Mouse (Mus musculus): ENCODE measurements around the gene Tomm20. TPM values are rescaled to one million over a fixed set of nuclear protein-coding genes. Genes with fewer than 3 reads are reported as not detected.
A peak's percentile ranks its signal among the peaks of the same experiment; 100 is the strongest.

Gene Tomm20
- total and polyA plus RNA-seq, 3 experiments = 133 to 1,504 (median 432) TPM

DNA sequence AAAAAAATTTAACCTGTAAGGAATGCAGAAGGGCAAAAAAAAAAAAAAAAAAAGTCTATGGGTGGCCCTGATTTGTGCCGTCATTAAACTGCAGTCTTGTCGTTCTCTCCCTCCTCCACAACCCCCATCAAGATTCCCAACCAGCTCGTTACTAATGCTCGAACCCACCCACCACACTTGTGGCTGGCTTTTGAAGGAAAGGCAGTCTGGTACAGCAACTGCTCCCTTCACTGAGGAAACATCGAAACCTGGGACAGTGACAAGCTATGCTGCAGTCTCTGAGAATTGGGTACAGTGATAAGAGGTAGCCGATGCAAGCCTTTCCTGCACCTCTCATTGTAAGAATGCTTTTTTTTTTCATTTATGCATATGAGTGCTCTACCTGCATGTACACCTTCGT lies 800 bp upstream of the Tomm20 start:
- no peak for DNase-seq (ENCODE audit: low spot score)
- H3K9me3 ChIP-seq (replicated peaks) = no peaks in the 10 kb centered on the region
- no peak overlapping the region; the same call in 1 of the 2 replicates for H3K4me3 ChIP-seq (ENCODE audit: low read depth, low read length)
- no peaks in the 10 kb centered on the region for H3K27me3 ChIP-seq (ENCODE audit: insufficient read depth, low read length)
- peaks cover 31% of the 10 kb centered on the region for H3K4me1 ChIP-seq (ENCODE audit: insufficient read depth, low read depth, low read length)
- ATAC-seq (ENCODE audit: extremely low read depth, insufficient number of reproducible peaks, low FRiP score, poor library complexity, severe bottlenecking) = no peak
- TF ChIP-seq GATA1 (IDR thresholded peaks at IDR 0.05; ENCODE audit: borderline replicate concordance, low read length) (no peak), GATA2 (IDR thresholded peaks at IDR 0.05; ENCODE audit: borderline replicate concordance, low read depth, low read length) (no peak)
- H3K36me3 ChIP-seq (replicated peaks) = peaks cover 72% of the 10 kb centered on the region

- H3K36me3 ChIP-seq (replicated peaks) = peaks cover 68% of the 10 kb centered on the region
- TF ChIP-seq TAL1 (conservative IDR thresholded peaks at IDR 0.05; ENCODE audit: low read depth, low read length) (no peak), GATA2 (IDR thresholded peaks at IDR 0.05; ENCODE audit: borderline replicate concordance, low read depth, low read length) (no peak), GATA1 (IDR thresholded peaks at IDR 0.05; ENCODE audit: borderline replicate concordance, low read length) (no peak), POLR2AphosphoS5 (IDR thresholded peaks at IDR 0.05; ENCODE audit: insufficient replicate concordance, low read depth, low read length) (no peak), CTCF (IDR thresholded peaks at IDR 0.05; ENCODE audit: low read depth, low read length) (no peak)
These were observed 608 bp downstream of the Tomm20 start for GRCm38 (mm10) chr8:126944781-126945691.

DNA sequence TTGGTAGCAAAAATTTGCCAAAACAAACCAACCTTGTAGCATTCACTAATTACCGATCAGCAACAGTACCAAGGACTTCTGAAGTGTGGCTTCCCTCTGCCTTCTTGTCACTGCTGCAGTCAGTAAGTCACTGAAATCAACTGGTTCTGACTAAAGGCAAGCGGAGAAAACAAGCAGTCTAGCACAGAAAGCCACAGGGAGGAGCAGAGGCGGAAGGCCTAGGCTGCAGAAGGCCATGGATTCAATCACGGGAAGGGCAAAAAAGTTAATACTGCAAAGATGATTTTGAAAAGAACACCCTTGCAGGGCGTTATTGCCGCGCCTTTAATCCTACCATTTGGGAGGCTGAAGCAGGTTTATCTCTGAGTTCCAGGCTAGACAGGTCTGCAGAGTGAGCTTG lies 2.1 kb downstream of the Tomm20 start:
- peaks cover 66% of the 10 kb centered on the region for H3K36me3 ChIP-seq (replicated peaks)
- H3K4me1 ChIP-seq (ENCODE audit: insufficient read depth, low read depth, low read length) = peaks cover 47% of the 10 kb centered on the region
- H3K9me3 ChIP-seq (replicated peaks) = no peaks in the 10 kb centered on the region
- ATAC-seq (ENCODE audit: extremely low read depth, insufficient number of reproducible peaks, low FRiP score, poor library complexity, severe bottlenecking) (no peak), DNase-seq (ENCODE audit: low spot score) (no peak)
- TF ChIP-seq POLR2AphosphoS5 (IDR thresholded peaks at IDR 0.05; ENCODE audit: insufficient replicate concordance, low read depth, low read length) = no peak
- no peak for TF ChIP-seq GATA2 (IDR thresholded peaks at IDR 0.05; ENCODE audit: borderline replicate concordance, low read depth, low read length)
- TF ChIP-seq TAL1 (conservative IDR thresholded peaks at IDR 0.05; ENCODE audit: low read depth, low read length) = no peak
- peak overlapping the region; percentile 92 for H3K4me3 ChIP-seq (ENCODE audit: low read depth, low read length)
- no peaks in the 10 kb centered on the region for H3K27me3 ChIP-seq (ENCODE audit: insufficient read depth, low read length)

More at GRCm38 (mm10) chr8:126944781-126945691, 608 bp downstream of the Tomm20 start:
- DNase-seq (ENCODE audit: low spot score) (peak; percentile 58), ATAC-seq (ENCODE audit: extremely low read depth, insufficient number of reproducible peaks, low FRiP score, poor library complexity, severe bottlenecking) (no peak)
- Histone ChIP-seq H3K4me1 (ENCODE audit: insufficient read depth, low read depth, low read length) (peaks cover 42% of the 10 kb centered on the region), H3K27me3 (ENCODE audit: insufficient read depth, low read length) (no peaks in the 10 kb centered on the region), H3K4me3 (ENCODE audit: low read depth, low read length) (peak overlapping the region; percentile 92), H3K9me3 (replicated peaks) (no peaks in the 10 kb centered on the region)

DNA sequence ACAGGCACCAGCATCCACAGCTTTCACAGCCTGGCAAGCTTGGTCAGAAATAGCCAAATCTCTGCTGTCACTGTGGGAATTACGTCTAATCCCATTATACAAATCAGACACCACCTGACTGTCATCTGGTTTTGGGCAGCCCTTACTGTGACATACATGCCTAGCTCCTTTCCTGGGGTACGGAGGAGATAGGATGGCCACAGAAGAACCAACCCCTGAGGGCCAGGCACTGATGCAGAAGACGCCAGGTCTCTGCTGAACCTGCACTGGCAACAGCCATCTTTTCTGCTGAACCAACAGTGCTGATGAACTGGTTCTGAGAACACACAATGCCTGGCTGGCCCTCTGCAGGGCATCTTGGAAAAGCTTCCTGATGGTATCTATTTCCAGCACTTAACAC lies 8.3 kb downstream of the Tomm20 start:
- peaks cover 88% of the 10 kb centered on the region for H3K36me3 ChIP-seq (replicated peaks)
- DNase-seq (ENCODE audit: low spot score) (no peak), ATAC-seq (ENCODE audit: extremely low read depth, insufficient number of reproducible peaks, low FRiP score, poor library complexity, severe bottlenecking) (no peak)
- H3K9me3 ChIP-seq (replicated peaks) = no peaks in the 10 kb centered on the region
- TF ChIP-seq TAL1 (conservative IDR thresholded peaks at IDR 0.05; ENCODE audit: low read depth, low read length) (no peak), POLR2AphosphoS5 (IDR thresholded peaks at IDR 0.05; ENCODE audit: insufficient replicate concordance, low read depth, low read length) (no peak), GATA2 (IDR thresholded peaks at IDR 0.05; ENCODE audit: borderline replicate concordance, low read depth, low read length) (no peak), GATA1 (IDR thresholded peaks at IDR 0.05; ENCODE audit: borderline replicate concordance, low read length) (no peak), CTCF (IDR thresholded peaks at IDR 0.05; ENCODE audit: low read depth, low read length) (no peak)
- H3K27me3 ChIP-seq (ENCODE audit: insufficient read depth, low read length) = no peaks in the 10 kb centered on the region
- peaks cover 65% of the 10 kb centered on the region for H3K4me1 ChIP-seq (ENCODE audit: insufficient read depth, low read depth, low read length)
- H3K4me3 ChIP-seq (ENCODE audit: low read depth, low read length) = no peak overlapping the region

DNA sequence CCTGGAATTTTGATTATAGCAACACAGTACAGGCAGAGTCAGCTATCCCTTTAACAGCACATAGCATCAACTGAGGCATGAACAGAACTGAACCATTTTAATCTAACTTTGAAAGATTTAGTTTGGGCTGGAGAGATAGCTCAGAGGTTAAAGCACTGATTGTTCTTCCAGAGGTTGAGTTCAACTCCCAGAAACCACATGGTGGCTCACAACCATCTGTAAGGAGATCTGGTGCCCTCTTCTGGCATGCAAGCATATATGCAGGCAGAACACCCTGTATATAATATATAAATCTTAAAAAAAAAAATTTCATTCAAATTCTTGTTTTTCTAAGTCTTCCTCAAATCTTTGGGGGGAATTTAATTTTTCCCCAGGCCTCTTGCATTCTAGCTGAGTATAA lies 9.7 kb downstream of the Tomm20 start:
- H3K4me1 ChIP-seq (ENCODE audit: insufficient read depth, low read depth, low read length) = peaks cover 64% of the 10 kb centered on the region
- no peak for TF ChIP-seq GATA1 (IDR thresholded peaks at IDR 0.05; ENCODE audit: borderline replicate concordance, low read length)
- TF ChIP-seq TAL1 (conservative IDR thresholded peaks at IDR 0.05; ENCODE audit: low read depth, low read length) = no peak
- no peak for TF ChIP-seq CTCF (IDR thresholded peaks at IDR 0.05; ENCODE audit: low read depth, low read length)
- no peak for TF ChIP-seq GATA2 (IDR thresholded peaks at IDR 0.05; ENCODE audit: borderline replicate concordance, low read depth, low read length)
- no peak for TF ChIP-seq POLR2AphosphoS5 (IDR thresholded peaks at IDR 0.05; ENCODE audit: insufficient replicate concordance, low read depth, low read length)
- H3K4me3 ChIP-seq (ENCODE audit: low read depth, low read length) = no peak overlapping the region
- peaks cover 89% of the 10 kb centered on the region for H3K36me3 ChIP-seq (replicated peaks)
- ATAC-seq (ENCODE audit: extremely low read depth, insufficient number of reproducible peaks, low FRiP score, poor library complexity, severe bottlenecking) = no peak
- no peaks in the 10 kb centered on the region for H3K27me3 ChIP-seq (ENCODE audit: insufficient read depth, low read length)
- no peaks in the 10 kb centered on the region for H3K9me3 ChIP-seq (replicated peaks)
- DNase-seq (ENCODE audit: low spot score) = no peak

DNA sequence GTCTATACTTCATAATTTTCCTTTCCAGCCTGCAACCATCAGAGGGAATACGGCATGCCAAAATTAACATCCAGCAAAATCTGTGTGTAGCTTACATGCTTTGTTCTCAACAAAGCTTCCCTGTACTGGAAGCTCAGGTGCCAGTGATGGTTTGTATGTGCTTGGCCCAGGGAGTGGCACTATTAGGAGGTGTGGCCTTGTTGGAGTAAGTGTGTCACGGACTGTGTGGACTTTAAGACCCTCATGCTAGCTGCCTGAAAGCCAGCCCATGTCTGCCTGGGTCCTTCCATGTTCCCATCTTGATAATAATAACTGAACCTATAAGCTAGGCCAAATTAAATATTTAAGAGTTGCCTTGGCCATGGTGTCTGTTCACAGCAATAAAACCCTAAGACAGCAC lies 10.3 kb downstream of the Tomm20 start:
- TF ChIP-seq GATA1 (IDR thresholded peaks at IDR 0.05; ENCODE audit: borderline replicate concordance, low read length) (no peak), TAL1 (conservative IDR thresholded peaks at IDR 0.05; ENCODE audit: low read depth, low read length) (no peak), POLR2AphosphoS5 (IDR thresholded peaks at IDR 0.05; ENCODE audit: insufficient replicate concordance, low read depth, low read length) (no peak), GATA2 (IDR thresholded peaks at IDR 0.05; ENCODE audit: borderline replicate concordance, low read depth, low read length) (no peak), CTCF (IDR thresholded peaks at IDR 0.05; ENCODE audit: low read depth, low read length) (no peak)
- peaks cover 91% of the 10 kb centered on the region for H3K36me3 ChIP-seq (replicated peaks)
- DNase-seq (ENCODE audit: low spot score) (no peak), ATAC-seq (ENCODE audit: extremely low read depth, insufficient number of reproducible peaks, low FRiP score, poor library complexity, severe bottlenecking) (no peak)
- no peak overlapping the region for H3K4me3 ChIP-seq (ENCODE audit: low read depth, low read length)
- H3K9me3 ChIP-seq (replicated peaks) = no peaks in the 10 kb centered on the region
- H3K4me1 ChIP-seq (ENCODE audit: insufficient read depth, low read depth, low read length) = peaks cover 60% of the 10 kb centered on the region
- no peaks in the 10 kb centered on the region for H3K27me3 ChIP-seq (ENCODE audit: insufficient read depth, low read length)
